Mouse (Mus musculus) embryonic facial prominence, embryonic 13.5 days (tissue): ENCODE results near the gene Cbr4. TPM values are rescaled to one million over a fixed set of nuclear protein-coding genes. Genes with fewer than 3 reads are reported as not detected.

Experiments used
- ATAC-seq: fragments of 200-750 bp; cut with Nextera tagmentation; 2 replicates; pipeline ENCODE4 v1.8.0; 2017; ENCODE audit warnings: low read depth; ENCODE audit not compliant: insufficient number of reproducible peaks, insufficient read depth, low FRiP score, low TSS enrichment
- H3K27ac ChIP-seq: fragments of 300-500 bp; sonication (generic); 2 replicates; pipeline ENCODE4 v1.5.1; 2015; ENCODE audit warnings: moderate library complexity, mild to moderate bottlenecking, inconsistent platforms
- H3K27me3 ChIP-seq: fragments of 300-500 bp; sonication (generic); 2 replicates; pipeline ENCODE4 v1.6.1; 2015; ENCODE audit warnings: mild to moderate bottlenecking, inconsistent platforms
- H3K36me3 ChIP-seq: fragments of 300-500 bp; sonication (generic); 2 replicates; pipeline ENCODE4 v1.6.1; 2015; ENCODE audit warnings: mild to moderate bottlenecking, inconsistent platforms
- H3K4me1 ChIP-seq: fragments of 300-500 bp; sonication (generic); 2 replicates; pipeline ENCODE4 v1.6.1; 2015; ENCODE audit warnings: inconsistent platforms
- H3K4me2 ChIP-seq: fragments of 300-500 bp; sonication (generic); 2 replicates; pipeline ENCODE4 v1.6.1; 2015; ENCODE audit warnings: moderate library complexity, mild to moderate bottlenecking, inconsistent platforms
- H3K4me3 ChIP-seq: fragments of 300-500 bp; sonication (generic); 2 replicates; pipeline ENCODE4 v1.5.1; 2015; ENCODE audit warnings: mild to moderate bottlenecking, inconsistent platforms
- H3K9ac ChIP-seq: fragments of 300-500 bp; sonication (generic); 2 replicates; pipeline ENCODE4 v1.6.1; 2015; ENCODE audit warnings: mild to moderate bottlenecking, inconsistent platforms
- H3K9me3 ChIP-seq: fragments of 300-500 bp; sonication (generic); 2 replicates; pipeline ENCODE4 v1.6.1; 2016; ENCODE audit warnings: inconsistent platforms
- WGBS: fragments of 180-500 bp; shearing (Covaris S2); methylation state at CpG from one replicate; pipeline ENCODE4 v1.1.7; 2015; ENCODE audit warnings: mixed read lengths; 5-methylcytosine and 5-hydroxymethylcytosine counted together
- polyA plus RNA-seq: library from polyadenylated mRNA; unstranded; fragments of >200 nt; fragmentation: Nextera tagmentation; extraction: Ambion mirVana; gene quantifications from 2 replicates; pipeline ENCODE4 v1.2.1, GENCODE M21; 2015

The Cbr4 gene
- polyA plus RNA-seq, 1 experiment from 2014 or later: 32.5 TPM

DNA sequence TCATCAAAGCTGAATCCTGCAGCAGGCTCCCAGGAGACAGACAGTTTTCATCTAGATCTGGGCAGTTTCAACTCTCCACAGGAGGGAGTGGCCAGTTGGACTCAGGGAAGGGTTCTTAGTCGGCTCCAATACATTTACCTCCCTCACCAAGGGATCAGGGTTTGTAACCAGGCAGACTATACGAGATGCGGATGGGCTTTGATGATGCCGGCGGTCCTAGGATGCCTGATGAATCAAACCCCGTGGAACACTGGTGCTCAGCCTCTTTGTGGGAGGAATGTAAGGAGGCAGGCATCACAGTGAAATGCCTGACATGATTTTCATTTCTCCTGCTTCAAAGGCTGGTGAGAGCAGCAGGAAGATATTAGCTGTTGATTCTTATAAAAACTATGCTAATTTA is 67.8 kb downstream of the Cbr4 start:
- WGBS: 33% methylated on average over 6 of the region's 6 CpGs
- Histone ChIP-seq H3K27ac (peak overlapping the region; percentile 29), H3K4me1 (peaks cover 73% of the 10 kb centered on the region), H3K9me3 (no peaks in the 10 kb centered on the region), H3K4me3 (no peak overlapping the region), H3K9ac (no peak overlapping the region), H3K27me3 (no peaks in the 10 kb centered on the region), H3K36me3 (peaks cover 2% of the 10 kb centered on the region), H3K4me2 (no peak overlapping the region)
- no peak for ATAC-seq

DNA sequence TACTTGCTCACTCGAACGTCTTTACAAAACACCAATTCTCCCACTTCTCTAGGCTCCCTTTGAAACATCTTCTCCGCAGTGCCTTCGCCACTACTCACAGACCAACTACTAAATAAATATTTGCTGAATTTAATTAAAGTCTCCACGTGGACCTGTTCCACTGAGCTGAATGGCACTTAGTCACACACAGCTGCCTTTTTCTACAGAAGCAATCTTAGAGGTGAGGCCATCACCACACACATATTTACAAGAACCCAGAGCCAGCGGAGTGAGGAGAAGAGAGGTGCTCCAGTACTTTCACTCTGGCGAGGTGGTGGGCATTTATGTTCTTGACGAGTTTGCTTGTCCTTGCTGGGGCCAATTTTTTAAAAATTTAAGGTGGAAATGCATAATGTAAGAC is 68.7 kb downstream of the Cbr4 start:
- ATAC-seq: no peak
- Histone ChIP-seq H3K4me2 (no peak overlapping the region), H3K4me3 (no peak overlapping the region), H3K4me1 (peaks cover 75% of the 10 kb centered on the region), H3K27ac (peak overlapping the region; percentile 29; the same call in 1 of the 2 replicates), H3K9me3 (no peaks in the 10 kb centered on the region), H3K27me3 (no peaks in the 10 kb centered on the region), H3K9ac (no peak overlapping the region), H3K36me3 (0 out of 2 replicates have a peak, but pooled peaks cover 5% of the 10 kb centered on the region)
- WGBS: 60% methylated on average over 8 of the region's 8 CpGs
